Mouse (Mus musculus) stomach, embryonic 15.5 days (tissue): ENCODE data around the gene B4galt1. TPM values are rescaled to one million over a fixed set of nuclear protein-coding genes. Genes with fewer than 3 reads are reported as not detected.
A peak's percentile ranks its signal among the peaks of the same experiment; 100 is the strongest.

Experiments used
- ATAC-seq: fragments of 200-750 bp; cut with Nextera tagmentation; 2 replicates; pipeline ENCODE4 v1.8.0; 2017; ENCODE audit warnings: low read depth, moderate number of reproducible peaks, moderate TSS enrichment; ENCODE audit not compliant: insufficient read depth, low FRiP score
- H3K27ac ChIP-seq: fragments of 300-500 bp; sonication (generic); 2 replicates; pipeline ENCODE4 v1.5.1; 2015; ENCODE audit warnings: mild to moderate bottlenecking, inconsistent platforms
- H3K27me3 ChIP-seq: fragments of 300-500 bp; sonication (generic); replicated peaks from 2 replicates; pipeline ENCODE4 v1.6.1; 2015; ENCODE audit warnings: inconsistent platforms
- H3K36me3 ChIP-seq: fragments of 300-500 bp; sonication (generic); 2 replicates; pipeline ENCODE4 v1.6.1; 2015; ENCODE audit warnings: inconsistent platforms
- H3K4me1 ChIP-seq: fragments of 300-500 bp; sonication (generic); 2 replicates; pipeline ENCODE4 v1.6.1; 2015; ENCODE audit warnings: inconsistent platforms
- H3K4me2 ChIP-seq: fragments of 300-500 bp; sonication (generic); 2 replicates; pipeline ENCODE4 v1.6.1; 2015; ENCODE audit warnings: mild to moderate bottlenecking, inconsistent platforms
- H3K4me3 ChIP-seq: fragments of 300-500 bp; sonication (generic); replicated peaks from 2 replicates; pipeline ENCODE4 v1.5.1; 2015; ENCODE audit warnings: inconsistent platforms
- H3K9ac ChIP-seq: fragments of 300-500 bp; sonication (generic); 2 replicates; pipeline ENCODE4 v1.6.1; 2015; ENCODE audit warnings: inconsistent platforms
- H3K9me3 ChIP-seq: fragments of 300-500 bp; sonication (generic); 2 replicates; pipeline ENCODE4 v1.6.1; 2016; ENCODE audit warnings: inconsistent platforms
- whole genome bisulfite sequencing: fragments of 180-500 bp; shearing (Covaris S2); methylation state at CpG from one replicate; pipeline ENCODE4 v1.1.7; 2015; 5-methylcytosine and 5-hydroxymethylcytosine counted together
- polyA plus RNA-seq: library from polyadenylated mRNA; unstranded; fragments of >200 nt; fragmentation: Nextera tagmentation; extraction: Ambion mirVana; gene quantifications from 2 replicates; pipeline ENCODE4 v1.2.1, GENCODE M21; 2015

Gene B4galt1
- polyA plus RNA-seq, 1 experiment from 2014 or later = 47.2 TPM

- ATAC-seq = no peak
- Histone ChIP-seq H3K36me3 (no peaks in the 10 kb centered on the region), H3K27ac (no peak overlapping the region), H3K4me2 (no peak overlapping the region), H3K4me1 (no peaks in the 10 kb centered on the region), H3K9me3 (no peaks in the 10 kb centered on the region), H3K9ac (no peak overlapping the region), H3K27me3 (no peaks in the 10 kb centered on the region), H3K4me3 (no peak overlapping the region)
- 72% methylated on average over 2 of the region's 2 CpGs for WGBS
Observed at GRCm38 (mm10) chr4:40885166-40885525, 31.3 kb upstream of the B4galt1 start.

GRCm38 (mm10) chr4:40884282-40885165 is 30.7 kb upstream of the B4galt1 start:
- Histone ChIP-seq H3K27ac (no peak overlapping the region), H3K9me3 (no peaks in the 10 kb centered on the region), H3K4me3 (no peak overlapping the region), H3K27me3 (no peaks in the 10 kb centered on the region), H3K4me1 (no peaks in the 10 kb centered on the region), H3K36me3 (no peaks in the 10 kb centered on the region), H3K4me2 (no peak overlapping the region), H3K9ac (no peak overlapping the region)
- ATAC-seq = no peak
- 73% methylated on average over 12 of the region's 12 CpGs for WGBS

- no peak overlapping the region for H3K9ac ChIP-seq
- H3K9me3 ChIP-seq = no peaks in the 10 kb centered on the region
- 78% methylated on average over 10 of the region's 10 CpGs for WGBS
- H3K27me3 ChIP-seq = no peaks in the 10 kb centered on the region
- no peak overlapping the region for H3K4me2 ChIP-seq
- H3K36me3 ChIP-seq = no peaks in the 10 kb centered on the region
- H3K4me3 ChIP-seq = no peak overlapping the region
- no peak overlapping the region for H3K27ac ChIP-seq
- H3K4me1 ChIP-seq = no peaks in the 10 kb centered on the region
- no peak for ATAC-seq
Observed at GRCm38 (mm10) chr4:40883200-40883599, 29.4 kb upstream of the B4galt1 start.

- H3K4me2 ChIP-seq = peak overlapping the region; percentile 40; the same call in 1 of the 2 replicates
- no peaks in the 10 kb centered on the region for H3K27me3 ChIP-seq
- peak overlapping the region; percentile 75; the same call in 1 of the 2 replicates for H3K27ac ChIP-seq
Observed at GRCm38 (mm10) chr4:40877528-40877927, 23.7 kb upstream of the B4galt1 start.

GRCm38 (mm10) chr4:40876814-40877371 is 23.1 kb upstream of the B4galt1 start:
- no peak overlapping the region for H3K4me3 ChIP-seq
- H3K4me1 ChIP-seq = peaks cover 43% of the 10 kb centered on the region
- H3K9ac ChIP-seq = no peak overlapping the region
- peak; percentile 47; the same call in 1 of the 2 replicates for ATAC-seq
- H3K9me3 ChIP-seq = no peaks in the 10 kb centered on the region
- peak overlapping the region; percentile 40 for H3K4me2 ChIP-seq
- H3K36me3 ChIP-seq = no peaks in the 10 kb centered on the region
- 15% methylated on average over 12 of the region's 12 CpGs for WGBS
- peak overlapping the region; percentile 75 for H3K27ac ChIP-seq
- H3K27me3 ChIP-seq = no peaks in the 10 kb centered on the region

More at GRCm38 (mm10) chr4:40877528-40877927, 23.7 kb upstream of the B4galt1 start:
- Histone ChIP-seq H3K9ac (no peak overlapping the region), H3K4me3 (no peak overlapping the region), H3K9me3 (no peaks in the 10 kb centered on the region), H3K36me3 (no peaks in the 10 kb centered on the region), H3K4me1 (peaks cover 43% of the 10 kb centered on the region)
- no peak for ATAC-seq
- WGBS = 66% methylated on average over 5 of the region's 5 CpGs

GRCm38 (mm10) chr4:40875842-40876241 is 22.0 kb upstream of the B4galt1 start:
- no peak overlapping the region for H3K9ac ChIP-seq
- WGBS = 69% methylated on average over 20 of the region's 20 CpGs
- no peak for ATAC-seq

GRCm38 (mm10) chr4:40874794-40875552 is 21.2 kb upstream of the B4galt1 start:
- Histone ChIP-seq H3K36me3 (no peaks in the 10 kb centered on the region), H3K4me1 (peaks cover 43% of the 10 kb centered on the region), H3K4me3 (no peak overlapping the region), H3K27ac (no peak overlapping the region), H3K27me3 (no peaks in the 10 kb centered on the region), H3K9ac (no peak overlapping the region), H3K9me3 (no peaks in the 10 kb centered on the region), H3K4me2 (no peak overlapping the region)
- no peak for ATAC-seq
- 78% methylated on average over 5 of the region's 5 CpGs for WGBS

More at GRCm38 (mm10) chr4:40875842-40876241, 22.0 kb upstream of the B4galt1 start:
- peaks cover 43% of the 10 kb centered on the region for H3K4me1 ChIP-seq
- H3K27me3 ChIP-seq = no peaks in the 10 kb centered on the region
- H3K27ac ChIP-seq = no peak overlapping the region
- no peak overlapping the region for H3K4me3 ChIP-seq
- no peaks in the 10 kb centered on the region for H3K9me3 ChIP-seq
- H3K36me3 ChIP-seq = no peaks in the 10 kb centered on the region
- no peak overlapping the region for H3K4me2 ChIP-seq

- Histone ChIP-seq H3K36me3 (no peaks in the 10 kb centered on the region), H3K9me3 (no peaks in the 10 kb centered on the region), H3K4me1 (peaks cover 43% of the 10 kb centered on the region), H3K4me2 (no peak overlapping the region), H3K9ac (no peak overlapping the region), H3K27me3 (no peaks in the 10 kb centered on the region), H3K27ac (peak overlapping the region; percentile 88), H3K4me3 (no peak overlapping the region)
- 24% methylated on average over 6 of the region's 6 CpGs for WGBS
- ATAC-seq = no peak
Observed at GRCm38 (mm10) chr4:40874151-40874600, 20.4 kb upstream of the B4galt1 start.

GRCm38 (mm10) chr4:40873320-40873719 is 19.5 kb upstream of the B4galt1 start:
- WGBS = 46% methylated on average over 2 of the region's 2 CpGs
- Histone ChIP-seq H3K4me3 (no peak overlapping the region), H3K27me3 (no peaks in the 10 kb centered on the region), H3K9me3 (no peaks in the 10 kb centered on the region), H3K27ac (peak overlapping the region; percentile 88), H3K36me3 (no peaks in the 10 kb centered on the region), H3K9ac (no peak overlapping the region), H3K4me1 (peaks cover 48% of the 10 kb centered on the region), H3K4me2 (no peak overlapping the region)
- no peak for ATAC-seq

- 90% methylated on average over 3 of the region's 3 CpGs for WGBS
Observed at GRCm38 (mm10) chr4:40872129-40872528, 18.3 kb upstream of the B4galt1 start.

GRCm38 (mm10) chr4:40870206-40870605 is 16.4 kb upstream of the B4galt1 start:
- no peak overlapping the region for H3K27ac ChIP-seq
- no peaks in the 10 kb centered on the region for H3K27me3 ChIP-seq
- ATAC-seq = no peak
- H3K36me3 ChIP-seq = no peaks in the 10 kb centered on the region
- no peaks in the 10 kb centered on the region for H3K9me3 ChIP-seq
- no peak overlapping the region for H3K9ac ChIP-seq
- peaks cover 25% of the 10 kb centered on the region for H3K4me1 ChIP-seq
- 87% methylated on average over 4 of the region's 4 CpGs for WGBS
- H3K4me2 ChIP-seq = no peak overlapping the region
- H3K4me3 ChIP-seq = no peak overlapping the region

More at GRCm38 (mm10) chr4:40872129-40872528, 18.3 kb upstream of the B4galt1 start:
- no peak overlapping the region for H3K9ac ChIP-seq
- H3K36me3 ChIP-seq = no peaks in the 10 kb centered on the region
- H3K4me3 ChIP-seq = no peak overlapping the region
- H3K9me3 ChIP-seq = no peaks in the 10 kb centered on the region
- H3K27ac ChIP-seq = no peak overlapping the region
- H3K27me3 ChIP-seq = no peaks in the 10 kb centered on the region
- ATAC-seq = no peak
- peaks cover 39% of the 10 kb centered on the region for H3K4me1 ChIP-seq
- H3K4me2 ChIP-seq = no peak overlapping the region
